Mouse (Mus musculus): ENCODE results near the gene Slirp.

Slirp gene

GRCm38 (mm10) chr12:87443700-87444122 lies at the start of gene Slirp, which contains the start of gene Alkbh1:
Gene Slirp, plus strand, starts transcription at chr12:87443896.
Gene Alkbh1, minus strand, starts transcription at chr12:87444017.
- DNase-seq (ENCODE audit: low spot score) = peak; percentile 74

DNA sequence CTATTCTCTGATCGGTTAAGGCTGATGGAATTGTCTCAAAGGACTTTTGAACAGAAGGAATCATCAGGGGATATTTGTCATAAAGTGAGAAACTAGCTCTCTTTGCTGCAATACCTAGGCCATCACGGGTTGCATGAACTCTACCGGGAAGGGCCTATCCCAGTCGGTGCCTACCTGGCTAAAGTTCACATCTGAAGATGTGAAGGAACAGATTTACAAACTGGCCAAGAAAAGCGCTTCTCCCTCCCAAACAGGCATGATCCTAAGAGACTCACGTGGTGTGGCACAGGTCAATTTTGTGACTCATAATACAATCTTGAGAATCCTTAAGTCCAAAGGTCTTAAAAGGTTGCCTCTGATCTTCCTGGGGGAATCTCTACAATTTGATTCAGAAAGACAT lies 49.4 kb upstream of the Slirp start:
- DNase-seq (ENCODE audit: low spot score) = no peak

- no peak for DNase-seq (ENCODE audit: low spot score)
Measured at GRCm38 (mm10) chr12:87397126-87397525, 46.6 kb upstream of the Slirp start.

DNA sequence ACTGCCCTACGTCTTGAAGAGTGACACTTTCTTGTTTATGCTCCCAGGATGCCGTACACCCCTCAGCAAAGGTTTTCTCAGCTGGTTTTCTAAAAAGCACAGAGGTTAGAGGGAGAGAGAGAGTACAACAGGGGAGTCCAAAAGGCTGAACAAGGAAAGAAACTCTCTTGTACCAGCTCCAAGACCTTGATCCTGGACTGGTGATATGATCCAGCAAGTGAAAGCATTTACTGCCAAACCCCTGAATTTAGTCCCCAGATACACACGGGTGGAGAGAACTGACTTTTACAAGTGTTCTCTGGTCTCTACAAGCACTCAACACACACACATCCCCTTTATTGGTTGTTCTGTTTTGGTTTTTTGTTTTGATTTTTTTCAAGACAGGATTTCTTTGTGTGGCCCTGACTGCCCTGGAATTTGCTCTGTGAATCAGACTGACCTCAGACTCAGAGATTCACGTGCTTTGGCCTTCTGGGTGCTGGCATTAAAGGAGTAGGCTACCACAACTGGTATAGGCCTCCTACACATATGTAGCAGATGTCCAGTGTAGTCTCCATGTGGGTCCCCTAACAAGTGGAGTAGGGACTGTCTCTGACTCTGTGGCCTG lies 45.8 kb upstream of the Slirp start:
- no peak for DNase-seq (ENCODE audit: low spot score)

DNA sequence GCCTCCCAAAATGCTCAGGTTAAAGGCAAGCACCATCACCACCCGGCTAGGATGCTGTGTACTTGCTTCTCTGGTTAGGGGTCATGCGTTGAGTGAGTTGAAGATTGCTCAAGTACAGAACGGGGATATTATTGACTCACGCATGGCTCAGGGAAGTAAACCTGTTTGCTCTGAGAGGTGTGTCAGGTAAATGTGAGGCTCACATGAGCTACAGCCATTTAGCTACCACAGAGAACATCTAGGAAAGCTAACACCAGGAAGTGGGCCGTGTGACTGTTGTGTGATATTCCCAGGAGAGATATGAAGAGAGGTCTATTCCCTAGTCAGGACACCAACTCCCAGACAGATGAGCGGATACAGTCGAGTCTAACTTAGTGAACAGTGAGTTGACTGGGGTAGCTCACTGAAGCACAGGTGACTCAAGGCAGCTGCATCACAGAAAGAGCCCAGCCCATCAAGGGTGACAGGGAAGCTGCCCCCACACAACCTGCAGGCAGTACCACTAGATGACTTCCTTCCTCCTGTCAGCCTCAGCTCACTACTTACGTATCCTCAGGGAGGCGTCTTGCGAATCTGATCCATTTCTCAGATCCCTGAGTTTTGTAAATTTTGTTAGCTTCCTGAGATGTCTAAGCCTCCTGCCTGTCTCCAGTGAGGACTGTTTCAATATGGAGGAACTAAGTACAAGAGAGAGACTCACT lies 44.4 kb upstream of the Slirp start:
- DNase-seq (ENCODE audit: low spot score) = no peak

- DNase-seq (ENCODE audit: low spot score) = no peak
Measured at GRCm38 (mm10) chr12:87401883-87402282, 41.8 kb upstream of the Slirp start.

DNA sequence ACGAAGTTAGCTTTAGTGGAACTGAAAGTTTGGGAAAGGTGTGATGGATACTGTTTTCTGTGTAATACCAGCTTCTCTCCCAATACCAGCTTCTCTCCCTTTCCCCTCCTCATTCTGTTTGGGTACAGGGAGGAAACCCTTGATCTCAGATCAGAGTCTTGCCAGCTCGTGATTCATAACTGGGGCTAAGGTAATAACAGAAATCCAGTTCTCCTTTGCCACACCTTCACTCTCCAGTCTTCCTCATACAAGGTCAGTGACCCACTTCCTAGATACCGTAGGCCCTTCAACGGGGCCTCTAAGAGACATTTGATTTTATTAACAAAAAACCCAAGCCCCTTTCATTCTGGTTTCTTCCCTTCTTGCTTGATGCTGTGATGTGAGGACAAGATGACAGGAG lies 38.5 kb upstream of the Slirp start:
- no peak for DNase-seq (ENCODE audit: low spot score)

GRCm38 (mm10) chr12:87405721-87406120 lies 38.0 kb upstream of the Slirp start:
- DNase-seq (ENCODE audit: low spot score) = no peak

DNA sequence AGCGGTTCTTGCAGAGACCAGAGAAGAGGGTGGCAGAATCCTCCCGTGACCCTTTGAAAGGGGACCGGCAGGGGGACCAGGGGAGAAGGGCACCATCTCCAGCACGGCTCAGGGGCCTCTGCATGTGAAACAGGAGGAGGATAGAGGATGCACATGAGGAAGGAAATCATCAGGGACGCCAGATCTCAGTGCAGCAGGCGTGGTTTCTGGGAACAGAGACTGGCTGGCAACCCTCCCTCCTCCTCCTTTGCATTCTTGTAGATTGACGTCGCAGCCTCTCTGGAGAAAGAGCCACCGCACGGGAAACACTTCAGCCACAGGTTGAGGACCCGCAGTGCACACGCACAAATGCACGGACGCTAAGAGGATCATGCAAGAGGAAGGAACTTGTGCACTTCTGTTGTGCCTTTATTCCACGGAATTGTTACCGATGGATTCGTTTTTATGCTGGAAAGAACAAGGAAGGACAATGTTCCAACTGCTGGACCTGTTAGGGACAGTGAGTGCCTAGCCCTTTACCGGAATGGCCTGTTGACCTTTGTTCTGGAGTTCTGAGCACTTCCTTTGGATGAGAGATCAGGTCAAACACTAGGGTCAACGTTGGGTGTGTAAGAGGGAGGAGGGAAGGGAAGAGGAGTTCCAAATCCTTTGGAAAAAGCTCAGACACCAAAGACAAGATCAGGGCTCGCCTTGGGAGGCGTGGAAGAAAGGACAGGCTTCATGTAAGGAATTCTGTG lies 35.7 kb upstream of the Slirp start:
- no peak for DNase-seq (ENCODE audit: low spot score)

DNA sequence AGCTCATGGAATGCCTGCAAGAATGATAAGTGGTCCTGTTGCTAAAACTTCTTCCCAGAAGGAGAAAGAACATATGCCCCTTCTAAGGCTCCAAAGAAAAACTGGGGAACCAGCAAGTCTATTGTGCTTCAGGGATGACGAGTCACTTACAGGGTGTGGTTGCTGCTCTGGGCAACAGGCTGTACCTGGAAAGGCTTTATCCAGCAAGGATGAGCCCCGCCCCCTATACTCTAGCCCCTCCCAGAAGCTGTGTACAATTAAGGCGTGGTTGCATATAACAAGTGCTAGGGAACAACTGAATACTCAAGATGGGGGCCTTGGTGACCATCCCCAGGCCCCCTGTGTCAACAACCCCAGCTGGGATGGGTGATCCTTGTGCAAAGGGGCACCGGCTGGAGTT lies 34.6 kb upstream of the Slirp start:
- DNase-seq (ENCODE audit: low spot score) = no peak

DNA sequence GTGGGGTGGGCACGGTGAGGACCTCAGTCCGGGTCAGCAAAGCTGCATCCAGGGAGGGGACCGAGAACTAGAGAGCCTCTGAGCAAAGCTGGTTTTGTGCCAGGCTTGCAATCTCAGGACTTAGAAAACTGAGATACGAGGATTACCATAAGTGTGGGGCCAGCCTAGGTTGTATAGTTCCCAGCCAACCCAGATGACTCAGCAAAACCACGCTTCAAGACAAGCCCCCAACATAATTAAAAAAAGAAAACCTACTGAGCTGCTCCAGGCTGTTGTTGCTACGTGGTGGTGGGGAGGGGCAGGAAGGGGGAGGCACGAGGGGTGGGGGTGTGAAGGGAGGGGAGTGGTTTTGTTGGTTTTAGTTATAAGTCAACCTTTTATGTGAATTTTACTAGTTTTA lies 32.7 kb upstream of the Slirp start:
- DNase-seq (ENCODE audit: low spot score) = no peak

DNA sequence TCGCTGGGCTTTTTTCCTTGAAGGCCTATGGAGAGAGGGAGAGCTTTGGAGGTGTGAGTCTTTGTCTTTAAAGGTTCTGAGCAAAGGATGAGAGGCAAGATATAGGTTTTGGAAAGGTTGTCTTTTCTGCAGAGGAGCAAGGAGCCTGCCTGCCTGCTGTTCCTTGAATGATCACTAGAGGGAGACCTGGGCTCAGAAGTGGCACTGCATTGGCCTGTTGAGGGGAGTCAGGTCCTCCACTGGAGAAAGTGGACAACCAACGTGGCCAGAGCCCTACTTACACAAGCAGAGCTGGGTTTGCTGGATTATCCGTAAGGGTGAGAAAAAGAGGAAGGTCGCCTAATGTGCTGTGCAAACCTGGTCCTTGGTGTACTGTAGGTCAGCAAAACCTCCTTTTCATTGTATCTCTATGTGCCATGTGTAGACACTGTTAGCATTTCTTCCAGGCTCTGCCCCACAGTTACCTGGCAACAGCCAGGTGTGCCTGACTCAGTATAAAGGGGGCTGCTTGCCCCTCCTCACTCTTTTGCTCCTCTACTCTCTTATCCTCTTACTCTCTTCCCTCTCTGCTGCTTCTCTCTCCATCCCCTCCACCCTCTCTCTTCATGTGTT lies 30.4 kb upstream of the Slirp start:
- peak; percentile 53 for DNase-seq (ENCODE audit: low spot score)

- no peak for DNase-seq (ENCODE audit: low spot score)
Measured at GRCm38 (mm10) chr12:87415358-87415757, 28.3 kb upstream of the Slirp start.

DNA sequence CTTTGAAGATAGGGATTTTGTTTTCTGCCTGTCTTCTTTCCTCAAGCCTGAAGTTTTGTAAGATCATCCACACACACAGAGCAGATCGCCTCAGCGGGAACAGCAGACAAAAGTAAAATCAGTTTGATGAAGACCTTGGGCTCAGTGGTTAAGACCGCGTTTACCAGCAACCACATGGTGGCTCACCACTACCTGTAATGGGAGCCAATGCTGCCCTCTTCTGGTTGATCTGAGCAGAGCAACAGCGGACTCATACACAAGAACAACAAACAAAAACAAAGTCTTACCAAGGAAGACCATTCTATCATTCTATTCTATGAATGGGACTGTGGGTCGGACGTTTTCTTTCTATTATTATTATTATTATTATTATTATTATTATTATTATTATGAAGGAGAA lies 27.0 kb upstream of the Slirp start:
- DNase-seq (ENCODE audit: low spot score) = no peak

GRCm38 (mm10) chr12:87418921-87419320 lies 24.8 kb upstream of the Slirp start:
- DNase-seq (ENCODE audit: low spot score) = no peak

DNA sequence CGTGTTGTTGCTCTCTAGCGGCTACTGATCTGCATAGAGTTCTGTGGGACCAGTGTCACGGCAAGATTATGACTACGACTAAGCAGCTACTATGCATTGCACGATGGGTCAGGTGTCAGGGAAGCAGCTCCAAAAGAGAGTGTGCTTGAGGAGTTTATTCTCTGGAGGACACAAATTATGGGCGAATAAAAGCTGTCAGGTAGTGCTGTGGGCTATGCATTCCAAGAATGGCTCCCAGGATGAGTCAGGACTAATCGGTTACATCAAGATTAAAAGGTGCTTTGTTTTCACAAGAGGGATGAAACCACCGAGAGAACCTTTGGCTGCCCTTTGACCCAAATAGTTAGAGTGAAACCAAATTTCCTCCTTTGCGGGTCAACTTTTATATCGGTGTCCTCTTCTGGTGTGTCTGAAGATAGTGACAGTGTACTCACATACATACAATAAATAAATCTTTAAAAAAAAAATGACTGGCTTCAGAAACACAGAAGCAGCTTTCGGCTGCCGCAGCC lies 23.7 kb upstream of the Slirp start:
- DNase-seq (ENCODE audit: low spot score) = no peak

DNA sequence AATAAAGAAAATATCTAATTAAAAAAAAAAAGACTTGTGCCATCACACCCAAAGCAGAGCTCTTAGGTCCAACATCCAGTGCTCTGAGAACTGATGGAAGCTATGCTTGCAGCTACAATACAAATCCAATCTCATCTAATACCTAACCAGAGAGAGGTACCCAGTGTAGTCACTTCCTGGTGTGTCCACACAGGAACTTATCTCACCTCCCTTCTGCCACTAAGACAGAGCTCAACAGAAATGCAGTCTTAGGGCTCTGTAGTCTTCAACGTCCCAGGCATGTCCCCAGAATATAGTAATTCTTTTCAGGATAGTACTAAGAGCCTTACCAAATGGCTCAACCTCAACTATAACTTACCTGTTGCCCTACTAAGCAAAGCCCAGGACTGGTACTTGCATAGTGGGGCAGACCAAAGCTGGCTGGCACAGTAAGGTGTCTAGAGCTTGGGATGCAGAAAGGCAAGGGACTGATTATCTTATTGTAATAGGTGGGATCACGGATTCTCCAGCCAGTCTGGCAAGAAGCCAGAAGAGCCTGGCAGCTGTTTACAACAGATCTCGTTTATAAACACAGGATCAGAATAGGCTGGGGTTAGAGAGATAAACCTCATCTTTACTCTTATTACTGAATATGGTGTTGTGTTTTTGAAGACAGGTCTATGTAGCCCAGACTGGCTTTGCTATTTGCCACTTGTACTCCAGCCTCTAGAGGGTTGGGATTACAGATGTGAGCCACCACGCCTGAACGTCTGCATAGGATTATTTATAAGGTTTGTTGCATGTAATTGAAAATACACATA lies 21.8 kb upstream of the Slirp start:
- no peak for DNase-seq (ENCODE audit: low spot score)

DNA sequence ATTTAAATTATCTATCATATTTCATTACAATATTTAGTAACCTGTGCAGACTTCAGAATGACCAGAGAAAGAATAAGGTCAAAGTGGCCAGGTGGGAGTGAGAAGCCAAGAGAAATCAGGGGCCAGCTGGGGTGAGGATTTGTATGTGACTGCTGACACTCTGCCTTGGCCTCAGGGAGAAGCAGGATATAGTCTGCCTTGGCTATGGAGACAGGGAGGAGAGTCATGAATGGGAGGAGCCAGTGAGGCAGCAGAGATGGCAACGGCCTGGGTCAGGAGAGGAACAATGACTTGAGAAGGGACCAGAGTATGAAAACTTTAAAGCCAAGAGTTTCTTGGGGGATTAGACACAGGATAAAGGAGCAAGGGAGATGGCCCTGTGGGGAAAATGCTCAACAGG lies 20.0 kb upstream of the Slirp start:
- DNase-seq (ENCODE audit: low spot score) = no peak

DNA sequence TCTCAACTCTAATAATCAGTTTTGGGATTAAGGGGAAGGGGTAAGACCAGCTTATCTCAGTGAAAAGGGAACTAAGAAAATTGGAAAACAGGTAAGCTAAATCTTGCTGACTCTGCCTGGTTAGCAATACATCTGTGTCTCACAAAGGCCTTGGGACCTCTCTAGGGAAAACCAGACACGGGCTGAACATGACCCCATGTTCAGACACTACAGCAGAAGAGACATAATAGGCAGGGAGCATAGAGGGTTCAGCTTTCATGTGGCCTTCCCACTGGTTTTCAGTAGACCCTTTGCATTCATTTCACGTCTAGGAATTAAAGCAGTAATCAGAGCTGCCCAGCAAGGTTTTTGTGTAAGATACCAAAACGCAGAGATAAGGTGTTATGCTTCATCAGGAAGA lies 19.2 kb upstream of the Slirp start:
- no peak for DNase-seq (ENCODE audit: low spot score)

- DNase-seq (ENCODE audit: low spot score) = no peak
Measured at GRCm38 (mm10) chr12:87426354-87427031, 17.2 kb upstream of the Slirp start.

DNA sequence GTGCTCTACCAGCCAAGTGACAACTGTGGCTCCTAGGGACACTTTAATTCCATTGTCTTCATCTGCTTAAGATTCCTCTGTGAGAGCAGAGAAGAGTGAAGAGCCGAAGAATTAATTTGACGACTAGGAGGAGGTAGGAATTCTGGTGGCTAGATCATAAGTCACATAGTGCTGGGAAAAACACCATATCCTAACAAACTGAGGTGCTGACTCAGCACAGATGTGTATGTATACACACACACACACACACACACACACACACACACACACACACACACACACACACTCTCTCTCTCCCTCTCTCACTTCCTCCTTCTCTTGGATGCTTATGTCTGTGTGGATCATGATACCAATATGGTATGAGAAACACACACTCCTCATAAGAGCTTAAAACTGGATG lies 15.4 kb upstream of the Slirp start:
- no peak for DNase-seq (ENCODE audit: low spot score)

Data from ovary, postnatal 10 days (tissue).